Comparison of ENCODE assay signal across 26 mouse cellular contexts in genomic region chrX:73875881-73876280, GRCm38 (mm10). TPM values are rescaled to one million over a fixed set of nuclear protein-coding genes. Genes with fewer than 3 reads are reported as not detected.
DNase-seq lines count a peak whose midpoint lies in the region; ATAC-seq and TF ChIP-seq lines count a peak whose summit lies in the region.
"Had no signal": no experiment of that assay in that cellular context is flagged by ENCODE, and none has a peak within 500 bp of the region (broad histone marks: within the 10 kb centered on the region; RNA-seq: fewer than 3 reads in every experiment).

No protein-coding gene starts in this region.

- ATAC-seq in hindbrain, embryonic 13.5 days (ENCODE audit: low FRiP score), result no peak
- no peak for ATAC-seq in hindbrain, embryonic 11.5 days (ENCODE audit: low FRiP score)
- ATAC-seq in hindbrain, embryonic 14.5 days (ENCODE audit: low FRiP score), result no peak
- ATAC-seq in midbrain, postnatal 0 days (ENCODE audit: low FRiP score), result no peak
- ATAC-seq: intestine, embryonic 15.5 days; liver, embryonic 12.5 days had no signal

- no peak for DNase-seq in hindbrain, embryonic 11.5 days (ENCODE audit: low spot score)
- peak; percentile 26 for DNase-seq in NIH3T3 (ENCODE audit: low read depth)
- no peak for DNase-seq in hindbrain, embryonic 14.5 days (ENCODE audit: low spot score)
- DNase-seq in midbrain, postnatal 0 days (ENCODE audit: low spot score), result no peak
- DNase-seq in limb, embryonic 10.5 days (ENCODE audit: low spot score), result no peak
- no peak for DNase-seq in thymus, postnatal 25 days
- no peak for DNase-seq in frontal cortex, postnatal 36 days (ENCODE audit: low spot score in 2 of 2)
- DNase-seq: adrenal gland, postnatal 25 days; cerebellum, adult 11 months; cerebellum, postnatal 10 days; kidney, postnatal 36 days; lung, adult 2 months; lung, postnatal 36 days; right cerebral cortex, adult 18-20 months; thymus, postnatal 4 days had no signal

- H3K27ac ChIP-seq in hindbrain, embryonic 13.5 days, result no peak overlapping the region
- H3K27ac ChIP-seq in hindbrain, embryonic 11.5 days (ENCODE audit: low read depth, low read length), result no peak overlapping the region
- H3K27ac ChIP-seq in hindbrain, embryonic 14.5 days, result no peak overlapping the region
- no peak overlapping the region for H3K27ac ChIP-seq in midbrain, postnatal 0 days (ENCODE audit: low read depth, low read length)
- no peak overlapping the region for H3K27ac ChIP-seq in limb, embryonic 10.5 days
- H3K27ac ChIP-seq: intestine, embryonic 15.5 days; liver, embryonic 12.5 days had no signal

- H3K9me3 ChIP-seq in hindbrain, embryonic 13.5 days, result no peaks in the 10 kb centered on the region
- H3K9me3 ChIP-seq in hindbrain, embryonic 11.5 days (ENCODE audit: control insufficient read depth, low read length), result no peaks in the 10 kb centered on the region
- H3K9me3 ChIP-seq in hindbrain, embryonic 14.5 days (ENCODE audit: control insufficient read depth, low read length), result no peaks in the 10 kb centered on the region
- no peaks in the 10 kb centered on the region for H3K9me3 ChIP-seq in midbrain, postnatal 0 days (ENCODE audit: low read length)
- no peaks in the 10 kb centered on the region for H3K9me3 ChIP-seq in limb, embryonic 10.5 days (replicated peaks)
- H3K9me3 ChIP-seq: heart, embryonic 12.5 days; intestine, embryonic 15.5 days; liver, embryonic 12.5 days had no signal

- no peak overlapping the region for H3K9ac ChIP-seq in hindbrain, embryonic 13.5 days
- no peak overlapping the region for H3K9ac ChIP-seq in hindbrain, embryonic 11.5 days (ENCODE audit: low read depth, low read length)
- no peak overlapping the region for H3K9ac ChIP-seq in hindbrain, embryonic 14.5 days
- H3K9ac ChIP-seq in midbrain, postnatal 0 days (replicated peaks; ENCODE audit: low read length, poor library complexity, severe bottlenecking), result no peak overlapping the region
- H3K9ac ChIP-seq: heart, embryonic 12.5 days; intestine, embryonic 15.5 days; liver, embryonic 12.5 days had no signal

- 72% methylated on average over 2 of the region's 2 CpGs for WGBS in hindbrain, embryonic 13.5 days
- 59% methylated on average over 2 of the region's 2 CpGs for WGBS in hindbrain, embryonic 11.5 days
- WGBS in hindbrain, embryonic 14.5 days, result 63% methylated on average over 2 of the region's 2 CpGs
- WGBS in midbrain, postnatal 0 days, result 64% methylated on average over 2 of the region's 2 CpGs
- 72% methylated on average over 2 of the region's 2 CpGs for WGBS in limb, embryonic 10.5 days

- H3K4me2 ChIP-seq in hindbrain, embryonic 13.5 days, result peak overlapping the region; percentile 46
- no peak overlapping the region for H3K4me2 ChIP-seq in hindbrain, embryonic 11.5 days (replicated peaks; ENCODE audit: low read depth, low read length)
- H3K4me2 ChIP-seq in hindbrain, embryonic 14.5 days (replicated peaks), result peak overlapping the region; percentile 40
- H3K4me2 ChIP-seq in midbrain, postnatal 0 days (ENCODE audit: low read depth, low read length, poor library complexity, severe bottlenecking), result peak overlapping the region; percentile 36
- H3K4me2 ChIP-seq: heart, embryonic 12.5 days; intestine, embryonic 15.5 days; liver, embryonic 12.5 days had no signal

- H3K4me3 ChIP-seq in hindbrain, embryonic 13.5 days, result no peak overlapping the region
- H3K4me3 ChIP-seq in hindbrain, embryonic 11.5 days (ENCODE audit: low read depth, low read length), result no peak overlapping the region
- H3K4me3 ChIP-seq in hindbrain, embryonic 14.5 days (replicated peaks; ENCODE audit: low read length), result no peak overlapping the region
- H3K4me3 ChIP-seq in midbrain, postnatal 0 days (ENCODE audit: low read depth, low read length), result 0 out of 2 replicates have a peak overlapping the region, but pooled peaks have one; percentile 5
- no peak overlapping the region for H3K4me3 ChIP-seq in limb, embryonic 10.5 days
- H3K4me3 ChIP-seq: heart, embryonic 12.5 days; intestine, embryonic 15.5 days; liver, embryonic 12.5 days had no signal

- TF ChIP-seq CTCF in midbrain, postnatal 0 days (IDR thresholded peaks at IDR 0.05), result no peak

- H3K36me3 ChIP-seq in hindbrain, embryonic 13.5 days, result no peaks in the 10 kb centered on the region
- H3K36me3 ChIP-seq in hindbrain, embryonic 11.5 days (ENCODE audit: control insufficient read depth, insufficient read depth, low read length), result no peaks in the 10 kb centered on the region
- H3K36me3 ChIP-seq in hindbrain, embryonic 14.5 days (replicated peaks; ENCODE audit: control insufficient read depth, insufficient read depth), result no peaks in the 10 kb centered on the region
- no peaks in the 10 kb centered on the region for H3K36me3 ChIP-seq in midbrain, postnatal 0 days (ENCODE audit: insufficient read depth, low read length)
- no peaks in the 10 kb centered on the region for H3K36me3 ChIP-seq in limb, embryonic 10.5 days
- H3K36me3 ChIP-seq: heart, embryonic 12.5 days; intestine, embryonic 15.5 days; liver, embryonic 12.5 days had no signal

- H3K4me1 ChIP-seq in hindbrain, embryonic 13.5 days (replicated peaks), result peaks cover 44% of the 10 kb centered on the region
- no peaks in the 10 kb centered on the region for H3K4me1 ChIP-seq in hindbrain, embryonic 11.5 days (replicated peaks; ENCODE audit: control insufficient read depth, insufficient read depth, low read length)
- peaks cover 18% of the 10 kb centered on the region; the same call in 1 of the 2 replicates for H3K4me1 ChIP-seq in hindbrain, embryonic 14.5 days (replicated peaks; ENCODE audit: control insufficient read depth, insufficient read depth, low read length)
- H3K4me1 ChIP-seq in midbrain, postnatal 0 days (ENCODE audit: insufficient read depth, low read length), result no peaks in the 10 kb centered on the region; the same call in 1 of the 2 replicates
- H3K4me1 ChIP-seq in limb, embryonic 10.5 days, result peaks cover 2% of the 10 kb centered on the region; the same call in 1 of the 2 replicates
- H3K4me1 ChIP-seq: heart, embryonic 12.5 days had no signal

- no peaks in the 10 kb centered on the region for H3K27me3 ChIP-seq in hindbrain, embryonic 13.5 days
- no peaks in the 10 kb centered on the region; the same call in 1 of the 2 replicates for H3K27me3 ChIP-seq in hindbrain, embryonic 11.5 days (ENCODE audit: control insufficient read depth, insufficient read depth, low read length)
- H3K27me3 ChIP-seq in hindbrain, embryonic 14.5 days (ENCODE audit: control insufficient read depth, insufficient read depth, low read length), result no peaks in the 10 kb centered on the region
- no peaks in the 10 kb centered on the region for H3K27me3 ChIP-seq in midbrain, postnatal 0 days (ENCODE audit: insufficient read depth, low read length)
- H3K27me3 ChIP-seq in limb, embryonic 10.5 days (ENCODE audit: low read depth, poor library complexity, severe bottlenecking), result peaks cover 64% of the 10 kb centered on the region

RNA-seq across cellular contexts. Expression of gene Avpr2, which starts 16.0 kb away (rescaled TPM):
- 0.09 and 0.17 TPM in 2 replicates for polyA plus RNA-seq in hindbrain, embryonic 13.5 days (2015; fragmentation: Nextera tagmentation; extraction: Ambion mirVana)
- 0.06 and 0.11 TPM in 2 replicates for polyA plus RNA-seq in hindbrain, embryonic 11.5 days (2014; fragmentation: Nextera tagmentation; extraction: Ambion mirVana)
- polyA plus RNA-seq in hindbrain, embryonic 14.5 days (2014; fragmentation: Nextera tagmentation; extraction: Ambion mirVana), result 0.39 TPM in 1 of 2 replicates, not detected in the other
- total RNA-seq in midbrain, postnatal 0 days (2014; rRNA removed), result not detected in 2 replicates
- polyA plus RNA-seq in midbrain, postnatal 0 days (2015; fragmentation: Nextera tagmentation; extraction: Ambion mirVana), result 0.06 TPM in 1 of 2 replicates, not detected in the other
- 0.10 TPM in 2 replicates for polyA plus RNA-seq in limb, embryonic 10.5 days (2016; fragmentation: Nextera tagmentation; extraction: Ambion mirVana)
- total RNA-seq: adrenal gland, postnatal 25 days; gastrocnemius, adult 8-10 months; granulocyte monocyte progenitor cell, adult 5-6 weeks; heart, postnatal 25 days; layer of hippocampus, postnatal 10 days; left cerebral cortex, adult 8-10 months; megakaryocyte-erythroid progenitor cell, adult 5-6 weeks had no signal
- polyA plus RNA-seq: heart, embryonic 12.5 days; lung, adult 2 months; testis, adult 2 months had no signal

RNA-seq across cellular contexts. Expression of gene L1cam, which starts 20.0 kb away (rescaled TPM):
- polyA plus RNA-seq in hindbrain, embryonic 13.5 days (2015; fragmentation: Nextera tagmentation; extraction: Ambion mirVana), result 77.3 and 84.1 TPM in 2 replicates
- polyA plus RNA-seq in hindbrain, embryonic 11.5 days (2014; fragmentation: Nextera tagmentation; extraction: Ambion mirVana), result 26.3 and 35.9 TPM in 2 replicates
- polyA plus RNA-seq in hindbrain, embryonic 14.5 days (2014; fragmentation: Nextera tagmentation; extraction: Ambion mirVana), result 135 and 147 TPM in 2 replicates
- 292 and 296 TPM in 2 replicates for total RNA-seq in midbrain, postnatal 0 days (2014; rRNA removed)
- polyA plus RNA-seq in midbrain, postnatal 0 days (2015; fragmentation: Nextera tagmentation; extraction: Ambion mirVana), result 113 and 116 TPM in 2 replicates
- polyA plus RNA-seq in limb, embryonic 10.5 days (2016; fragmentation: Nextera tagmentation; extraction: Ambion mirVana), result 0.63 and 1.7 TPM in 2 replicates

RNA-seq across cellular contexts. Expression of gene Arhgap4, which starts 45.8 kb away (rescaled TPM):
- polyA plus RNA-seq in hindbrain, embryonic 13.5 days (2015; fragmentation: Nextera tagmentation; extraction: Ambion mirVana), result 3.4 and 3.8 TPM in 2 replicates
- polyA plus RNA-seq in hindbrain, embryonic 11.5 days (2014; fragmentation: Nextera tagmentation; extraction: Ambion mirVana), result 0.99 and 2.3 TPM in 2 replicates
- polyA plus RNA-seq in hindbrain, embryonic 14.5 days (2014; fragmentation: Nextera tagmentation; extraction: Ambion mirVana), result 3.0 and 3.1 TPM in 2 replicates
- 4.8 and 5.6 TPM in 2 replicates for total RNA-seq in midbrain, postnatal 0 days (2014; rRNA removed)
- polyA plus RNA-seq in midbrain, postnatal 0 days (2015; fragmentation: Nextera tagmentation; extraction: Ambion mirVana), result 1.3 and 1.4 TPM in 2 replicates
- polyA plus RNA-seq in limb, embryonic 10.5 days (2016; fragmentation: Nextera tagmentation; extraction: Ambion mirVana), result 1.7 and 2.4 TPM in 2 replicates

RNA-seq across cellular contexts. Expression of gene Naa10, which starts 45.9 kb away (rescaled TPM):
- polyA plus RNA-seq in hindbrain, embryonic 13.5 days (2015; fragmentation: Nextera tagmentation; extraction: Ambion mirVana), result 105 and 107 TPM in 2 replicates
- 117 and 126 TPM in 2 replicates for polyA plus RNA-seq in hindbrain, embryonic 11.5 days (2014; fragmentation: Nextera tagmentation; extraction: Ambion mirVana)
- polyA plus RNA-seq in hindbrain, embryonic 14.5 days (2014; fragmentation: Nextera tagmentation; extraction: Ambion mirVana), result 86.8 and 98.0 TPM in 2 replicates
- total RNA-seq in midbrain, postnatal 0 days (2014; rRNA removed), result 47.7 and 83.0 TPM in 2 replicates
- 77.5 and 81.8 TPM in 2 replicates for polyA plus RNA-seq in midbrain, postnatal 0 days (2015; fragmentation: Nextera tagmentation; extraction: Ambion mirVana)
- 180 and 205 TPM in 2 replicates for polyA plus RNA-seq in limb, embryonic 10.5 days (2016; fragmentation: Nextera tagmentation; extraction: Ambion mirVana)

RNA-seq across cellular contexts. Expression of gene Pdzd4, which starts 51.1 kb away (rescaled TPM):
- 3.7 and 4.1 TPM in 2 replicates for polyA plus RNA-seq in hindbrain, embryonic 13.5 days (2015; fragmentation: Nextera tagmentation; extraction: Ambion mirVana)
- 1.4 and 1.6 TPM in 2 replicates for polyA plus RNA-seq in hindbrain, embryonic 11.5 days (2014; fragmentation: Nextera tagmentation; extraction: Ambion mirVana)
- polyA plus RNA-seq in hindbrain, embryonic 14.5 days (2014; fragmentation: Nextera tagmentation; extraction: Ambion mirVana), result 5.5 and 6.4 TPM in 2 replicates
- total RNA-seq in midbrain, postnatal 0 days (2014; rRNA removed), result 196 and 242 TPM in 2 replicates
- polyA plus RNA-seq in midbrain, postnatal 0 days (2015; fragmentation: Nextera tagmentation; extraction: Ambion mirVana), result 4.4 and 5.1 TPM in 2 replicates
- polyA plus RNA-seq in limb, embryonic 10.5 days (2016; fragmentation: Nextera tagmentation; extraction: Ambion mirVana), result 0.40 and 0.61 TPM in 2 replicates

Comparison
In these comparisons a context has a peak if more than half of its experiments do, and no peak if none do; other contexts are left out.
1. RNA of gene L1cam, which starts 20.0 kb away (polyA plus RNA-seq): 135 to 147 TPM in hindbrain, embryonic 14.5 days, 113 to 116 TPM in midbrain, postnatal 0 days, 77.3 to 84.1 TPM in hindbrain, embryonic 13.5 days and 26.3 to 35.9 TPM in hindbrain, embryonic 11.5 days; 0.63 to 1.7 TPM in limb, embryonic 10.5 days; every median in the first group is over 10 times any median in the second.